Mouse (Mus musculus) cerebellum, adult 18-20 months (tissue): ENCODE measurements around the gene Olfr1256.

Experiments
- DNase-seq, 2 experiments: peaks; one replicate each; pipeline ENCODE4 v3.0.0; 2021

Gene Olfr1256

DNA sequence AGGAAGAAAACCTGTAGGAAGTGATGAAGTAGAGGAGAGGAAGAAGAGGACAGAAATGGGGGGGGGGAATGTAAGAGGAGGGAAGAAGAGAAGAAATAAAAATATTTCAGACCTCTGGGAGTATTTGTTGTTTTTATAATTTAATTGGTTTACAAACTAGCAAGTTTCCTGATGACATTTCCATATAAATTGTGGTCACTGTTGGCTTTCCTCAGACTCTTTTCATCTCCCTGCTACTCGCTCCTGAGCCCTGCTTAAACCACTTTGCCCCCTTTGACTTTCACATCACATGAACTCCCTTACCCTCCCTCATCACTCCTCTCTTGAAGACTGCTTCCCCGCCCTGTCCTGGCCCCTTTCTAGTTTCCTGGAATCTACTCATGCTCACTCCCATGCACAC is at the start of gene Olfr1256:
Gene Olfr1256 (minus strand): TSS at position 101 of the 400 bp plus-strand sequence.
- DNase-seq = no peak

DNA sequence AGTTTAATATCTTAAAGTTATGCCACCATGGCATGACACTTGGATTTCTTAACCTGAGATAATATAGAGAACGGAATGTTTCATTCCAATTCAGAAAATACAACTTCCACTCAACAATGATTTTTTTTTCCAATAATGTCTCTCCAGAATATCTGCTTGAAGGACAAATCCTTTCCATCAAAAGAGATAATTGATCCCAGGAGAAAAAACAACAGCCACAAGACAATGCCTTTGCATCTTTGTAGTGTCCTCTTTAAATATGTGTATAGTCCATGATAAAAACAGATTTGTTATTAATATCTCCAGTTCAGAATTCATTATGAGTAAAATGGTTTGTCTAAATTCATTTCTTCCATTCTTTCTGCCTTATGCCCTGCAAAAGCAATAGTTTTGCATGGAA is 36.8 kb upstream of the Olfr1256 start, which contains the start of gene Olfr1257:
Gene Olfr1257 (plus strand): TSS at position 301 of the 400 bp plus-strand sequence.
- DNase-seq = no peak

DNA sequence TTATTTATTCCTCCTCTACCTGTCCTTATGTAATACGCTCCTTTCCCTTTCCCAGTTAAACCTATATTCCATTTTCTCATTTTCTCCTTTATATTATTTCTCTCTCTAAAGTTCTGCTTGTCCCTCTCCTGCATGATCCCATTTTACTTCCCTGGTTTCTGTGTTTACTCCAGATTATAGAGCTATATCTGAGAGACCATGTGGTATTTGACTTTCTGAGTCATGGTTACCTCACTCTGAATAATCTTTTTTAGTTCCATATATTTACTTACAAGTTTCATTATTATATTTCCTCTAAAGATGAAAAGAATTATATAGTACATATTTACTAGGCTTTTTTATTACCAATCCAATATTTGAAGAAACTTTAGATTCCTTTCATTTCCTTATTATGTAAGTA is 7.9 kb upstream of the Olfr1256 start:
- no peak for DNase-seq

DNA sequence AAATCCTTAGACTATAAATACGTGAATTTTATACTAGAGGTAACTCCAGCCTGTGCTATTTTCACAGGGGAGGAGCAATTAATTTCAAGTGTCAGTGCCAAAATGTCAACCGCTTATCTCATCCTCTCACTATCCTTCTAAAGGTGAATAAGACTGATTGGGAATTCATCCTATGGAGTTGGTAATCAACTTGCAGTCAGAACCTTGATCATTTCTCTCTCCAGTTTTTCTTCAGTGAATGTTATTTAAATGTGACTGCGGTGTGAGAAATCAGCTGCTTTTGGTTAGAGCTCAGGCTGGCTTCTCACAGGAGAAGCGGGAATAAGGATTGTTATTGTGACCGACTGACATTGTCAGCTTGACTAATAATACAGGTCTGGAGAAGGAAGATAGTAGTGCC is 6.8 kb upstream of the Olfr1256 start, which contains the start of gene Olfr48:
Gene Olfr48 (minus strand): TSS at position 101 of the 400 bp plus-strand sequence.
- DNase-seq = no peak

DNA sequence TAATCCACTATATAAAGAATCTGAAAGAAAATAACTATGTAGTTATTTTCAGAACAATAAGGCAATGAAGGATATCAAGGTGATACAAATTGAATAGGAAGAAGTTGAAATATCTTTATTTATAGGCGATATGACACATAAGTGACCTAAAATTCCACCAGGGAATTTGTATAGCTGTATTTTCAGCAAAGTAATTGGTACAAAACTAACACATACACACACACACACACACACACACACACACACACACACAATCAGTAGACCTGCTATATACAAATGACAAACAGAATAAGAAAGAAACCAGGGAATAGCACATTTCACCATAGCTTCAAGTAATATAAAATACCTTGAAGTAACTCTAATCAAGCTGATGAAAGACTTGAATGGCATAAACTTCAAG is 21.1 kb downstream of the Olfr1256 start:
- no peak for DNase-seq

DNA sequence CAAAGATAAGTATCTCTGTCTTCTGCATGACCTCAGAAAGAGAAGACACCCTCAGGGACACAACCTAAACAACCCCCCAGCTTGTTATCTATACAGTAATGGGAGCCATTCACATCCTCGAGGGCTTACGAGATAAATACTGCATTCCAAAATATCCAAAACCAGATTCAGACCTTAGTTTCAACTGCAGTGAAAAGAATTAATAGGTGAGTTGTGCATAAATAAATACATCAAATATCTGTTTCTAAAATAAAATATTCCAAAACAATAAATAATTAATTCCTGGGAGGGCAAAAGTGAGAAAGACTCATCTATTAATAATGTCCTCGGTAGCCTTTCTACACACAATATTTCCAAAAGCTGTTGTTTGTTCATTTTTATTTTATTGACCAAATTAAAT is 29.6 kb downstream of the Olfr1256 start, which contains the start of gene Olfr1255:
Gene Olfr1255 (plus strand): TSS at position 301 of the 400 bp plus-strand sequence.
- DNase-seq = no peak

DNA sequence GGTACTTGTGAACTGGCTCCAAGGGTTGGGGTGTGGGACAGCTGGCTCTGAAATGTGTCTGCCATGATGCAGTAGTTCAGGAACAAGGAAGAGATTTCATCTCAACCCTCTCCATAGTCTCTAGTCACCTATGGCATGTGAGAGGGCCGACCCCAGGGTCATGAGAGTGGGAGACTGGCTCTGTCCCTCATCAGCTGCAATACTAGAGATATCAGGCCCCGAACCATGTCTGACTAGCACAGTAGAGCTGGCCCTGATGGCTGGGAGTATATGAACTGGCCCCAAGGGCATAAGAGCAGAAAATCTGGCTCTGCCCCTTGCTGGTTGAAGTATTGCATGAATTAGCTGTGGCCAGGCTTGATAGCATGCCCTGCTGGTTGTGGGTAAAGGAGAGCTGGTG is 30.6 kb downstream of the Olfr1256 start:
- no peak for DNase-seq

DNA sequence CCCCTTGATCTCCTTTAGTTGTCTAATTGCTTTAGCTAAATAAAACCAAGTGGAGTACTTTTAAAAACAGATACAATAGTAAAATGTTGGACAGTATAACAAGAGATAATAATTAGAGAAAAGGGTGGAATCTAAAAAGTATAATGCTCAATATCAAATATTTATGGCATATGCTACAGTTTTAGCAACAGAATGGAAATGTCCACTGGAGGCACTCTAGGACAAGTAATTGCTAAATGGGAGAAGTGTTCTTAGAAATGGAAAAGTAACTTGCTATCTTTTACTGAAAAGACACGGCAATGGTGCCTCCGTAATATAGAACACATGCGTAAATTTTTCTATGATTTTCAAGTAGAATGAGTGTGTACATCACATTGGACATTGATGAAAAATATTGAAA is 41.8 kb downstream of the Olfr1256 start:
- DNase-seq = no peak

DNA sequence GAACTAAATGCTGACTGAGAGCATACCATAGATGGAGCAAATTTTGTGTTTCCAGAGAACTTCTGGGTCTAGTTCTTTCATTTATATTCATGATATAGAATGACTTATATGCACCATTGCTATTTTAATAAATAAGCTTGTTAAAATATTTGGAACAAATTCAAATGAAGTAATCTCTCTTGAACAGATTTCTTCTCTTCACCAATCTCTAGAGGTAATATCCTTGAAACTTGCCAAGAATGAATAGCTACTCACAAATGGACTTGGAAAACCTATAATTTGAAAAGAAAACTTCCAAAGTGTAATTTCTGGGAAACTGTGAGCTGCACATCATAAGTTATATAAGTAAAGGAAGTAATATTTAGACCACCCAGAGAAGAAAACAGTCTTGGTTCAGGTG is 47.8 kb downstream of the Olfr1256 start, which contains the start of gene Olfr1254:
Gene Olfr1254 (minus strand): TSS at position 101 of the 400 bp plus-strand sequence.
- DNase-seq = no peak
